Mouse (Mus musculus): ENCODE measurements at regions not wholly inside any gene's neighbourhood (a gene's known extent, or its start where the extent isn't known, plus 50 kb on each side); places are given as distances from the start of the nearest gene placed in this dataset.

- Histone ChIP-seq H3K4me3 (ENCODE audit: low read depth, low read length) (no peak overlapping the region), H3K27ac (replicated peaks; ENCODE audit: low read depth, low read length) (no peak overlapping the region), H3K9me3 (replicated peaks; ENCODE audit: control insufficient read depth, low read length) (no peaks in the 10 kb centered on the region), H3K9ac (replicated peaks; ENCODE audit: low read length) (no peak overlapping the region), H3K36me3 (replicated peaks; ENCODE audit: control insufficient read depth, insufficient read depth, low read depth, low read length) (no peaks in the 10 kb centered on the region), H3K27me3 (ENCODE audit: control insufficient read depth, insufficient read depth, low read length) (no peaks in the 10 kb centered on the region), H3K4me2 (ENCODE audit: low read depth, low read length) (no peak overlapping the region), H3K4me1 (ENCODE audit: control insufficient read depth, insufficient read depth, low read length) (no peaks in the 10 kb centered on the region)
- DNase-seq (ENCODE audit: low spot score) = no peak
- ATAC-seq (replicated peaks; ENCODE audit: insufficient number of reproducible peaks, low FRiP score, low TSS enrichment, low read depth) = no peak
- WGBS = 78% methylated on average over 10 of the region's 10 CpGs
Measured at GRCm38 (mm10) chr5:75826283-75827098, 151.8 kb downstream of the Kdr start.

GRCm38 (mm10) chr5:75825576-75825975, 152.7 kb downstream of the Kdr start:
- Histone ChIP-seq H3K27ac (replicated peaks; ENCODE audit: low read depth, low read length) (no peak overlapping the region), H3K4me1 (ENCODE audit: control insufficient read depth, insufficient read depth, low read length) (no peaks in the 10 kb centered on the region), H3K36me3 (replicated peaks; ENCODE audit: control insufficient read depth, insufficient read depth, low read depth, low read length) (no peaks in the 10 kb centered on the region), H3K9me3 (replicated peaks; ENCODE audit: control insufficient read depth, low read length) (no peaks in the 10 kb centered on the region), H3K4me2 (ENCODE audit: low read depth, low read length) (no peak overlapping the region), H3K27me3 (ENCODE audit: control insufficient read depth, insufficient read depth, low read length) (no peaks in the 10 kb centered on the region), H3K9ac (replicated peaks; ENCODE audit: low read length) (no peak overlapping the region), H3K4me3 (ENCODE audit: low read depth, low read length) (no peak overlapping the region)
- 70% methylated on average over 5 of the region's 5 CpGs for WGBS
- DNase-seq (ENCODE audit: low spot score) (no peak), ATAC-seq (replicated peaks; ENCODE audit: insufficient number of reproducible peaks, low FRiP score, low TSS enrichment, low read depth) (no peak)

- H3K9me3 ChIP-seq (replicated peaks; ENCODE audit: control insufficient read depth, low read length) = no peaks in the 10 kb centered on the region
- WGBS = 84% methylated on average over 4 of the region's 4 CpGs
- no peak for DNase-seq (ENCODE audit: low spot score)
Measured at GRCm38 (mm10) chr5:75824660-75825059, 153.6 kb downstream of the Kdr start.

GRCm38 (mm10) chr5:75823646-75824045, 154.6 kb downstream of the Kdr start:
- no peak overlapping the region for H3K4me2 ChIP-seq (ENCODE audit: low read depth, low read length)
- ATAC-seq (replicated peaks; ENCODE audit: insufficient number of reproducible peaks, low FRiP score, low TSS enrichment, low read depth) (no peak), DNase-seq (ENCODE audit: low spot score) (no peak)
- H3K4me3 ChIP-seq (ENCODE audit: low read depth, low read length) = no peak overlapping the region
- H3K9ac ChIP-seq (replicated peaks; ENCODE audit: low read length) = no peak overlapping the region
- H3K36me3 ChIP-seq (replicated peaks; ENCODE audit: control insufficient read depth, insufficient read depth, low read depth, low read length) = no peaks in the 10 kb centered on the region
- no peaks in the 10 kb centered on the region for H3K9me3 ChIP-seq (replicated peaks; ENCODE audit: control insufficient read depth, low read length)
- no peaks in the 10 kb centered on the region for H3K4me1 ChIP-seq (ENCODE audit: control insufficient read depth, insufficient read depth, low read length)
- no peak overlapping the region for H3K27ac ChIP-seq (replicated peaks; ENCODE audit: low read depth, low read length)
- H3K27me3 ChIP-seq (ENCODE audit: control insufficient read depth, insufficient read depth, low read length) = no peaks in the 10 kb centered on the region
- 88% methylated on average over 3 of the region's 3 CpGs for WGBS

More at GRCm38 (mm10) chr5:75824660-75825059, 153.6 kb downstream of the Kdr start:
- no peak overlapping the region for H3K4me3 ChIP-seq (ENCODE audit: low read depth, low read length)
- ATAC-seq (replicated peaks; ENCODE audit: insufficient number of reproducible peaks, low FRiP score, low TSS enrichment, low read depth) = no peak
- no peak overlapping the region for H3K4me2 ChIP-seq (ENCODE audit: low read depth, low read length)
- H3K27ac ChIP-seq (replicated peaks; ENCODE audit: low read depth, low read length) = no peak overlapping the region
- no peaks in the 10 kb centered on the region for H3K27me3 ChIP-seq (ENCODE audit: control insufficient read depth, insufficient read depth, low read length)
- no peaks in the 10 kb centered on the region for H3K4me1 ChIP-seq (ENCODE audit: control insufficient read depth, insufficient read depth, low read length)
- no peaks in the 10 kb centered on the region for H3K36me3 ChIP-seq (replicated peaks; ENCODE audit: control insufficient read depth, insufficient read depth, low read depth, low read length)
- no peak overlapping the region for H3K9ac ChIP-seq (replicated peaks; ENCODE audit: low read length)

GRCm38 (mm10) chr5:75817396-75817795, 160.9 kb downstream of the Kdr start:
- H3K4me2 ChIP-seq (ENCODE audit: low read depth, low read length) = no peak overlapping the region
- 94% methylated on average over 13 of the region's 13 CpGs for WGBS
- no peaks in the 10 kb centered on the region for H3K4me1 ChIP-seq (ENCODE audit: control insufficient read depth, insufficient read depth, low read length)
- DNase-seq (ENCODE audit: low spot score) (no peak), ATAC-seq (replicated peaks; ENCODE audit: insufficient number of reproducible peaks, low FRiP score, low TSS enrichment, low read depth) (no peak)
- H3K9ac ChIP-seq (replicated peaks; ENCODE audit: low read length) = no peak overlapping the region
- no peaks in the 10 kb centered on the region for H3K36me3 ChIP-seq (replicated peaks; ENCODE audit: control insufficient read depth, insufficient read depth, low read depth, low read length)
- H3K27me3 ChIP-seq (ENCODE audit: control insufficient read depth, insufficient read depth, low read length) = no peaks in the 10 kb centered on the region
- no peaks in the 10 kb centered on the region for H3K9me3 ChIP-seq (replicated peaks; ENCODE audit: control insufficient read depth, low read length)
- H3K4me3 ChIP-seq (ENCODE audit: low read depth, low read length) = no peak overlapping the region
- H3K27ac ChIP-seq (replicated peaks; ENCODE audit: low read depth, low read length) = no peak overlapping the region

GRCm38 (mm10) chr5:75814393-75814984, 163.8 kb downstream of the Kdr start:
- H3K9ac ChIP-seq (replicated peaks; ENCODE audit: low read length) = no peak overlapping the region
- no peak overlapping the region for H3K27ac ChIP-seq (replicated peaks; ENCODE audit: low read depth, low read length)
- DNase-seq (ENCODE audit: low spot score) = peak; percentile 6
- no peaks in the 10 kb centered on the region for H3K9me3 ChIP-seq (replicated peaks; ENCODE audit: control insufficient read depth, low read length)
- H3K4me1 ChIP-seq (ENCODE audit: control insufficient read depth, insufficient read depth, low read length) = no peaks in the 10 kb centered on the region
- H3K4me2 ChIP-seq (ENCODE audit: low read depth, low read length) = no peak overlapping the region
- H3K4me3 ChIP-seq (ENCODE audit: low read depth, low read length) = no peak overlapping the region
- H3K27me3 ChIP-seq (ENCODE audit: control insufficient read depth, insufficient read depth, low read length) = no peaks in the 10 kb centered on the region
- 74% methylated on average over 12 of the region's 12 CpGs for WGBS
- no peak for ATAC-seq (replicated peaks; ENCODE audit: insufficient number of reproducible peaks, low FRiP score, low TSS enrichment, low read depth)
- H3K36me3 ChIP-seq (replicated peaks; ENCODE audit: control insufficient read depth, insufficient read depth, low read depth, low read length) = no peaks in the 10 kb centered on the region

GRCm38 (mm10) chr5:75812686-75813085, 165.6 kb downstream of the Kdr start:
- H3K9me3 ChIP-seq (replicated peaks; ENCODE audit: control insufficient read depth, low read length) = no peaks in the 10 kb centered on the region
- H3K4me3 ChIP-seq (ENCODE audit: low read depth, low read length) = no peak overlapping the region
- ATAC-seq (replicated peaks; ENCODE audit: insufficient number of reproducible peaks, low FRiP score, low TSS enrichment, low read depth) (no peak), DNase-seq (ENCODE audit: low spot score) (no peak)
- no peak overlapping the region for H3K4me2 ChIP-seq (ENCODE audit: low read depth, low read length)
- no peaks in the 10 kb centered on the region for H3K4me1 ChIP-seq (ENCODE audit: control insufficient read depth, insufficient read depth, low read length)
- WGBS = 80% methylated on average over 4 of the region's 4 CpGs
- no peaks in the 10 kb centered on the region for H3K36me3 ChIP-seq (replicated peaks; ENCODE audit: control insufficient read depth, insufficient read depth, low read depth, low read length)
- no peak overlapping the region for H3K9ac ChIP-seq (replicated peaks; ENCODE audit: low read length)
- H3K27ac ChIP-seq (replicated peaks; ENCODE audit: low read depth, low read length) = no peak overlapping the region
- no peaks in the 10 kb centered on the region for H3K27me3 ChIP-seq (ENCODE audit: control insufficient read depth, insufficient read depth, low read length)

GRCm38 (mm10) chr5:75808551-75809332, 169.5 kb downstream of the Kdr start:
- H3K9ac ChIP-seq (replicated peaks; ENCODE audit: low read length) = no peak overlapping the region
- H3K4me3 ChIP-seq (ENCODE audit: low read depth, low read length) = no peak overlapping the region
- H3K9me3 ChIP-seq (replicated peaks; ENCODE audit: control insufficient read depth, low read length) = no peaks in the 10 kb centered on the region
- no peaks in the 10 kb centered on the region for H3K27me3 ChIP-seq (ENCODE audit: control insufficient read depth, insufficient read depth, low read length)
- H3K27ac ChIP-seq (replicated peaks; ENCODE audit: low read depth, low read length) = no peak overlapping the region
- 87% methylated on average over 18 of the region's 18 CpGs for WGBS
- ATAC-seq (replicated peaks; ENCODE audit: insufficient number of reproducible peaks, low FRiP score, low TSS enrichment, low read depth) (no peak), DNase-seq (ENCODE audit: low spot score) (no peak)
- H3K4me2 ChIP-seq (ENCODE audit: low read depth, low read length) = no peak overlapping the region
- H3K36me3 ChIP-seq (replicated peaks; ENCODE audit: control insufficient read depth, insufficient read depth, low read depth, low read length) = no peaks in the 10 kb centered on the region
- no peaks in the 10 kb centered on the region for H3K4me1 ChIP-seq (ENCODE audit: control insufficient read depth, insufficient read depth, low read length)
